Mouse (Mus musculus): ENCODE results near the gene Fam20a. TPM values are rescaled to one million over a fixed set of nuclear protein-coding genes. Genes with fewer than 3 reads are reported as not detected.

The Fam20a gene
- polyA plus RNA-seq, 1 experiment from 2014 or later = 1.3 TPM

- no peak for DNase-seq (ENCODE audit: low spot score)
- no peaks in the 10 kb centered on the region for H3K27me3 ChIP-seq (ENCODE audit: control insufficient read depth, insufficient read depth, low read length)
- no peaks in the 10 kb centered on the region for H3K36me3 ChIP-seq (replicated peaks; ENCODE audit: control insufficient read depth, insufficient read depth, low read depth, low read length)
- no peak overlapping the region for H3K27ac ChIP-seq (replicated peaks; ENCODE audit: low read depth, low read length)
- no peaks in the 10 kb centered on the region for H3K9me3 ChIP-seq (replicated peaks; ENCODE audit: control insufficient read depth, low read length)
- no peak for ATAC-seq (replicated peaks; ENCODE audit: insufficient number of reproducible peaks, low FRiP score, low TSS enrichment, low read depth)
- WGBS = 87% methylated on average over 22 of the region's 22 CpGs
- no peaks in the 10 kb centered on the region for H3K4me1 ChIP-seq (ENCODE audit: control insufficient read depth, insufficient read depth, low read length)
- H3K9ac ChIP-seq (replicated peaks; ENCODE audit: low read length) = no peak overlapping the region
- no peak overlapping the region for H3K4me2 ChIP-seq (ENCODE audit: low read depth, low read length)
- H3K4me3 ChIP-seq (ENCODE audit: low read depth, low read length) = no peak overlapping the region
Observed at GRCm38 (mm10) chr11:109704311-109705205, 17.5 kb downstream of the Fam20a start.

GRCm38 (mm10) chr11:109703845-109704244, 18.2 kb downstream of the Fam20a start:
- ATAC-seq (replicated peaks; ENCODE audit: insufficient number of reproducible peaks, low FRiP score, low TSS enrichment, low read depth) (no peak), DNase-seq (ENCODE audit: low spot score) (no peak)
- no peak overlapping the region for H3K4me3 ChIP-seq (ENCODE audit: low read depth, low read length)
- no peaks in the 10 kb centered on the region for H3K4me1 ChIP-seq (ENCODE audit: control insufficient read depth, insufficient read depth, low read length)
- H3K9ac ChIP-seq (replicated peaks; ENCODE audit: low read length) = no peak overlapping the region
- 78% methylated on average over 9 of the region's 9 CpGs for WGBS
- no peak overlapping the region for H3K27ac ChIP-seq (replicated peaks; ENCODE audit: low read depth, low read length)
- H3K9me3 ChIP-seq (replicated peaks; ENCODE audit: control insufficient read depth, low read length) = no peaks in the 10 kb centered on the region
- H3K27me3 ChIP-seq (ENCODE audit: control insufficient read depth, insufficient read depth, low read length) = no peaks in the 10 kb centered on the region
- H3K4me2 ChIP-seq (ENCODE audit: low read depth, low read length) = no peak overlapping the region
- no peaks in the 10 kb centered on the region for H3K36me3 ChIP-seq (replicated peaks; ENCODE audit: control insufficient read depth, insufficient read depth, low read depth, low read length)

GRCm38 (mm10) chr11:109702031-109702815, 19.9 kb downstream of the Fam20a start:
- H3K27me3 ChIP-seq (ENCODE audit: control insufficient read depth, insufficient read depth, low read length) = no peaks in the 10 kb centered on the region
- no peak overlapping the region for H3K4me2 ChIP-seq (ENCODE audit: low read depth, low read length)
- H3K4me1 ChIP-seq (ENCODE audit: control insufficient read depth, insufficient read depth, low read length) = no peaks in the 10 kb centered on the region
- H3K9ac ChIP-seq (replicated peaks; ENCODE audit: low read length) = no peak overlapping the region
- WGBS = 46% methylated on average over 10 of the region's 10 CpGs
- no peak overlapping the region for H3K4me3 ChIP-seq (ENCODE audit: low read depth, low read length)
- no peak overlapping the region for H3K27ac ChIP-seq (replicated peaks; ENCODE audit: low read depth, low read length)
- no peak for ATAC-seq (replicated peaks; ENCODE audit: insufficient number of reproducible peaks, low FRiP score, low TSS enrichment, low read depth)
- H3K36me3 ChIP-seq (replicated peaks; ENCODE audit: control insufficient read depth, insufficient read depth, low read depth, low read length) = no peaks in the 10 kb centered on the region
- no peaks in the 10 kb centered on the region for H3K9me3 ChIP-seq (replicated peaks; ENCODE audit: control insufficient read depth, low read length)
- DNase-seq (ENCODE audit: low spot score) = no peak

- Histone ChIP-seq H3K4me2 (ENCODE audit: low read depth, low read length) (no peak overlapping the region), H3K27ac (replicated peaks; ENCODE audit: low read depth, low read length) (no peak overlapping the region), H3K36me3 (replicated peaks; ENCODE audit: control insufficient read depth, insufficient read depth, low read depth, low read length) (no peaks in the 10 kb centered on the region), H3K4me1 (ENCODE audit: control insufficient read depth, insufficient read depth, low read length) (no peaks in the 10 kb centered on the region), H3K27me3 (ENCODE audit: control insufficient read depth, insufficient read depth, low read length) (no peaks in the 10 kb centered on the region), H3K4me3 (ENCODE audit: low read depth, low read length) (no peak overlapping the region), H3K9ac (replicated peaks; ENCODE audit: low read length) (no peak overlapping the region), H3K9me3 (replicated peaks; ENCODE audit: control insufficient read depth, low read length) (no peaks in the 10 kb centered on the region)
- 86% methylated on average over 6 of the region's 6 CpGs for WGBS
- DNase-seq (ENCODE audit: low spot score) = no peak
- no peak for ATAC-seq (replicated peaks; ENCODE audit: insufficient number of reproducible peaks, low FRiP score, low TSS enrichment, low read depth)
Observed at GRCm38 (mm10) chr11:109700761-109701160, 21.3 kb downstream of the Fam20a start.

- H3K27me3 ChIP-seq (ENCODE audit: control insufficient read depth, insufficient read depth, low read length) = no peaks in the 10 kb centered on the region
- DNase-seq (ENCODE audit: low spot score) (no peak), ATAC-seq (replicated peaks; ENCODE audit: insufficient number of reproducible peaks, low FRiP score, low TSS enrichment, low read depth) (no peak)
- no peaks in the 10 kb centered on the region for H3K4me1 ChIP-seq (ENCODE audit: control insufficient read depth, insufficient read depth, low read length)
- H3K27ac ChIP-seq (replicated peaks; ENCODE audit: low read depth, low read length) = no peak overlapping the region
- 66% methylated on average over 2 of the region's 2 CpGs for WGBS
- H3K4me2 ChIP-seq (ENCODE audit: low read depth, low read length) = no peak overlapping the region
- H3K36me3 ChIP-seq (replicated peaks; ENCODE audit: control insufficient read depth, insufficient read depth, low read depth, low read length) = no peaks in the 10 kb centered on the region
- H3K9me3 ChIP-seq (replicated peaks; ENCODE audit: control insufficient read depth, low read length) = no peaks in the 10 kb centered on the region
- H3K9ac ChIP-seq (replicated peaks; ENCODE audit: low read length) = no peak overlapping the region
- H3K4me3 ChIP-seq (ENCODE audit: low read depth, low read length) = no peak overlapping the region
Observed at GRCm38 (mm10) chr11:109699784-109700183, 22.3 kb downstream of the Fam20a start.

- H3K4me1 ChIP-seq (ENCODE audit: control insufficient read depth, insufficient read depth, low read length) = no peaks in the 10 kb centered on the region
- no peak overlapping the region for H3K9ac ChIP-seq (replicated peaks; ENCODE audit: low read length)
- no peaks in the 10 kb centered on the region for H3K9me3 ChIP-seq (replicated peaks; ENCODE audit: control insufficient read depth, low read length)
- no peaks in the 10 kb centered on the region for H3K27me3 ChIP-seq (ENCODE audit: control insufficient read depth, insufficient read depth, low read length)
- 84% methylated on average over 10 of the region's 10 CpGs for WGBS
- H3K36me3 ChIP-seq (replicated peaks; ENCODE audit: control insufficient read depth, insufficient read depth, low read depth, low read length) = no peaks in the 10 kb centered on the region
- no peak overlapping the region for H3K4me3 ChIP-seq (ENCODE audit: low read depth, low read length)
- DNase-seq (ENCODE audit: low spot score) = no peak
- ATAC-seq (replicated peaks; ENCODE audit: insufficient number of reproducible peaks, low FRiP score, low TSS enrichment, low read depth) = no peak
- no peak overlapping the region for H3K4me2 ChIP-seq (ENCODE audit: low read depth, low read length)
- no peak overlapping the region for H3K27ac ChIP-seq (replicated peaks; ENCODE audit: low read depth, low read length)
Observed at GRCm38 (mm10) chr11:109698740-109699139, 23.3 kb downstream of the Fam20a start.

GRCm38 (mm10) chr11:109697089-109697643, 24.9 kb downstream of the Fam20a start:
- no peaks in the 10 kb centered on the region for H3K9me3 ChIP-seq (replicated peaks; ENCODE audit: control insufficient read depth, low read length)
- no peak overlapping the region for H3K4me3 ChIP-seq (ENCODE audit: low read depth, low read length)
- H3K4me2 ChIP-seq (ENCODE audit: low read depth, low read length) = no peak overlapping the region
- no peak overlapping the region for H3K27ac ChIP-seq (replicated peaks; ENCODE audit: low read depth, low read length)
- no peaks in the 10 kb centered on the region for H3K27me3 ChIP-seq (ENCODE audit: control insufficient read depth, insufficient read depth, low read length)
- ATAC-seq (replicated peaks; ENCODE audit: insufficient number of reproducible peaks, low FRiP score, low TSS enrichment, low read depth) = no peak
- 90% methylated on average over 5 of the region's 5 CpGs for WGBS
- no peaks in the 10 kb centered on the region for H3K36me3 ChIP-seq (replicated peaks; ENCODE audit: control insufficient read depth, insufficient read depth, low read depth, low read length)
- no peak overlapping the region for H3K9ac ChIP-seq (replicated peaks; ENCODE audit: low read length)
- no peak for DNase-seq (ENCODE audit: low spot score)
- H3K4me1 ChIP-seq (ENCODE audit: control insufficient read depth, insufficient read depth, low read length) = no peaks in the 10 kb centered on the region

- no peaks in the 10 kb centered on the region for H3K9me3 ChIP-seq (replicated peaks; ENCODE audit: control insufficient read depth, low read length)
- no peak for DNase-seq (ENCODE audit: low spot score)
- no peak overlapping the region for H3K9ac ChIP-seq (replicated peaks; ENCODE audit: low read length)
- no peaks in the 10 kb centered on the region for H3K36me3 ChIP-seq (replicated peaks; ENCODE audit: control insufficient read depth, insufficient read depth, low read depth, low read length)
- no peak overlapping the region for H3K4me3 ChIP-seq (ENCODE audit: low read depth, low read length)
- H3K4me2 ChIP-seq (ENCODE audit: low read depth, low read length) = no peak overlapping the region
- H3K4me1 ChIP-seq (ENCODE audit: control insufficient read depth, insufficient read depth, low read length) = no peaks in the 10 kb centered on the region
- 89% methylated on average over 4 of the region's 4 CpGs for WGBS
- no peak for ATAC-seq (replicated peaks; ENCODE audit: insufficient number of reproducible peaks, low FRiP score, low TSS enrichment, low read depth)
- no peak overlapping the region for H3K27ac ChIP-seq (replicated peaks; ENCODE audit: low read depth, low read length)
- no peaks in the 10 kb centered on the region for H3K27me3 ChIP-seq (ENCODE audit: control insufficient read depth, insufficient read depth, low read length)
Observed at GRCm38 (mm10) chr11:109696519-109696918, 25.6 kb downstream of the Fam20a start.
